Mouse (Mus musculus) heart, embryonic 12.5 days (tissue): ENCODE data around the gene Cdadc1. TPM values are rescaled to one million over a fixed set of nuclear protein-coding genes. Genes with fewer than 3 reads are reported as not detected.

Experiments
- ATAC-seq: fragments of 200-750 bp; cut with Nextera tagmentation; 2 replicates; pipeline ENCODE4 v1.8.0; 2017; ENCODE audit warnings: moderate TSS enrichment, moderate library complexity; ENCODE audit not compliant: insufficient number of reproducible peaks, low FRiP score
- H3K27ac ChIP-seq: fragments of 300-500 bp; sonication (generic); 2 replicates; pipeline ENCODE4 v1.5.1; 2016; ENCODE audit warnings: mild to moderate bottlenecking, moderate library complexity; ENCODE audit not compliant: poor library complexity, severe bottlenecking
- H3K27me3 ChIP-seq: fragments of 300-500 bp; sonication (generic); replicated peaks from 2 replicates; pipeline ENCODE4 v1.6.1; 2016; ENCODE audit warnings: mild to moderate bottlenecking, moderate library complexity
- H3K36me3 ChIP-seq: fragments of 300-500 bp; sonication (generic); 2 replicates; pipeline ENCODE4 v1.6.1; 2016; ENCODE audit warnings: mild to moderate bottlenecking, moderate library complexity
- H3K4me1 ChIP-seq: fragments of 300-500 bp; sonication (generic); replicated peaks from 2 replicates; pipeline ENCODE4 v1.6.1; 2016; ENCODE audit warnings: mild to moderate bottlenecking
- H3K4me2 ChIP-seq: fragments of 300-500 bp; sonication (generic); 2 replicates; pipeline ENCODE4 v1.6.1; 2016; ENCODE audit warnings: mild to moderate bottlenecking, moderate library complexity
- H3K4me3 ChIP-seq: fragments of 300-500 bp; sonication (generic); 2 replicates; pipeline ENCODE4 v1.5.1; 2016; ENCODE audit warnings: mild to moderate bottlenecking
- H3K9ac ChIP-seq: fragments of 300-500 bp; sonication (generic); 2 replicates; pipeline ENCODE4 v1.6.1; 2016; ENCODE audit warnings: mild to moderate bottlenecking, moderate library complexity
- H3K9me3 ChIP-seq: fragments of 300-500 bp; sonication (generic); replicated peaks from 2 replicates; pipeline ENCODE4 v1.6.1; 2016; ENCODE audit warnings: mild to moderate bottlenecking, moderate library complexity
- WGBS: fragments of 180-500 bp; shearing (Covaris S2); methylation state at CpG from one replicate; pipeline ENCODE4 v1.1.7; 2016; 5-methylcytosine and 5-hydroxymethylcytosine counted together
- polyA plus RNA-seq: library from polyadenylated mRNA; unstranded; fragments of >200 nt; fragmentation: Nextera tagmentation; extraction: Ambion mirVana; gene quantifications from 2 replicates; pipeline ENCODE4 v1.2.1, GENCODE M21; 2016

Cdadc1 gene
- polyA plus RNA-seq, 1 experiment from 2014 or later = 33.0 TPM

DNA sequence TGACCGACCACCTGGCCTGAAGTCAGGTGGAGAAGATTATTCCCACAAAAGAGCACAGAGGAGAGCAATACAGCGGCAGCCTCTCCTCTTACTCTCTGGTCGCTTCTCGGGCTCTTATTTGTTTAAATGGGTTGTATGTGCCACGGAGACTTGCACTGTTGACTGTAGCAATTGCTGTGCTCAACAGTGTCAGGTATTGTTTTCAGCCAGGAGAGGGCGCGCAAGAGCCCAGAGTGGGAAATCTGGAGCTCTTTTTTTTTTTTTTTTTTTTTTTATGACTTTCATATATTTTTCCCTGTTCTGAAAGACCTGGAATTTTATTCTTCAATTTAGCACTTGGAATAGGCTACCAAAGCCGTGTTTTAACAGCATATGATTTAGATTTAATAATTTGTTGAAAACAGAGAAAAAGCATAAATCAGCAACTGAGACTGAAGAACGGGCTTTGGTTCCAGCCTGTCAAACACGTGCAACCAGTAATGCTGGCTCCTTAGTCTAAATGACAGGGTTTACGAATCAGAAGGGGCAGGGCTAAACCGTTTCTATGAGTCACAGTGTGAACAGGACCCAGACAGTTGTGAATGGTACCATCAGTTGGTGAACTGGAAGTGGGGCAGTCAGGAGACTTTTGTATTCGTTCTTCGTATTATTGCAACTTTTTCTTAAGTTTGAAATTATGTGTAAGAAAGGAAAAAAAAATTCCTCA, 15.3 kb upstream of the Cdadc1 start:
- Histone ChIP-seq H3K4me3 (no peak overlapping the region), H3K27ac (no peak overlapping the region), H3K27me3 (no peaks in the 10 kb centered on the region), H3K4me2 (no peak overlapping the region), H3K9ac (no peak overlapping the region), H3K9me3 (no peaks in the 10 kb centered on the region), H3K36me3 (no peaks in the 10 kb centered on the region), H3K4me1 (no peaks in the 10 kb centered on the region)
- WGBS = 54% methylated on average over 14 of the region's 14 CpGs
- no peak for ATAC-seq

GRCm38 (mm10) chr14:59607021-59607420, 9.3 kb upstream of the Cdadc1 start:
- H3K27ac ChIP-seq = no peak overlapping the region
- H3K36me3 ChIP-seq = no peaks in the 10 kb centered on the region
- H3K9me3 ChIP-seq = no peaks in the 10 kb centered on the region
- no peaks in the 10 kb centered on the region for H3K4me1 ChIP-seq
- H3K27me3 ChIP-seq = no peaks in the 10 kb centered on the region; the same call in 1 of the 2 replicates
- WGBS = 46% methylated on average over 3 of the region's 3 CpGs
- H3K4me3 ChIP-seq = no peak overlapping the region
- no peak overlapping the region for H3K4me2 ChIP-seq
- no peak overlapping the region for H3K9ac ChIP-seq
- no peak for ATAC-seq

DNA sequence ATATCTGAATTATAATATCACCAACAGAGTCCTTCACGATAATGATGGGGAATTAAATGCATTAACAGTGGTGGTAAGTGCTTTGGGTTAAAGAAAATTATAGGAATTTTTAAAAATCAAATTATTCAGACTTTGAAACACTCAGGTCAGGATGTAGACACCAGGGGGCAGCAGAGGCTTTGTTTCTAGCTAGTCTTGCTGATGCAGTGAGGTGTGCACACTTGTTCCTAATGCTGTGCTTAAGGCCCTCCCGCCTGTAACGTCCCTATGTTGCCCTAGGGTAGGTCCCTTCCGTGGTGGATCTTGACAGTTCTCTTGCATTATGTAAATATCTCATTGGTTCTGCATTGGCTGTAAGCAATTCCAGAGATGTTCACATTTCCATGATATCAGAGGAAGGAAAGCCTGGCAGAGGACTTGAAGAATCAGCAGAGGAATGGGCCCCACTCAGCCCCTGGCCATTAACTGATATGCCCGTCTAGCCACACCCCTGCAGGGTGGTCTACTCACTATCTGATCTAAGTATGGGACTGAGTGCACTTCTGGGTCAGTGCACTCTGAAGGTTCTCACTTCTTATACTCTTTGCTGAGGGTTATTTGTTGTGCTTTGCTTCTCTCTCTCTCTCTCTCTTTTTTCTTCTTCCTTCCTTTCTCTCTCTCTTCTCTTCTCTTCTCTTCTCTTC, 8.1 kb upstream of the Cdadc1 start:
- Histone ChIP-seq H3K4me3 (no peak overlapping the region), H3K27me3 (no peaks in the 10 kb centered on the region; the same call in 1 of the 2 replicates), H3K9ac (no peak overlapping the region), H3K9me3 (no peaks in the 10 kb centered on the region), H3K4me2 (no peak overlapping the region), H3K27ac (no peak overlapping the region), H3K4me1 (no peaks in the 10 kb centered on the region), H3K36me3 (no peaks in the 10 kb centered on the region)
- WGBS = 14% methylated on average over 5 of the region's 5 CpGs
- no peak for ATAC-seq

DNA sequence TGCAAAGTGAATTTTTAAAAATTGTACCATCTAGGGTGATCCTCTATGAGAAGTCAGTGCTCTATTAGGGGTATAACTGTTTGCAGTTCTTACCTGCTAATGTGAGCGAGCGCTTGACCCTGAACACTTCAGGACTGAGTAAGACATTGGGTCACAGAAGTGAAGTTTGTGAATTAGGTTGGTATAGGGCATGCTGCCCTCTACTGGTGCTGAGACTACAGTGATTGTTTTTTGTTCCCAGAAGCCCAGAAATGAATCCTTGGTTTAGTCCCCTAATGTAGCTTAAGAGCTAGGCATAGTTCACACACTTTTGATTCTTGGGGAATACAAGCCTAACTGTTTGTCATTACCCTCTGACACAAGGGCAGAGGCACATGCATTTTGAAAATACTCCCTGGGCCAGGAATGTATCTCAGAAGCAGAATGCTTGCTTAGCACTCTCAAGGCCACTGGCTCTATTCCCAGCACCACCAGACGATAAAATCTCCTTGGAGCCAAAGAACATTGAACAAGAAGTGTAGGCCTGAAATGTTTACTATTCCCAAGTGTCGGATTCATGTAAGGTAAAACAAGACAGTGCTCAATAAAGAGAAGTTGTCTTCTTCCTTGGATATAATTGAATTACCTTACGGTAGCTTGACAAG, 6.4 kb upstream of the Cdadc1 start:
- H3K9ac ChIP-seq = no peak overlapping the region
- 60% methylated on average over 5 of the region's 5 CpGs for WGBS
- H3K4me1 ChIP-seq = no peaks in the 10 kb centered on the region
- H3K36me3 ChIP-seq = no peaks in the 10 kb centered on the region
- H3K27ac ChIP-seq = no peak overlapping the region
- H3K4me2 ChIP-seq = no peak overlapping the region
- H3K9me3 ChIP-seq = no peaks in the 10 kb centered on the region
- H3K27me3 ChIP-seq = no peaks in the 10 kb centered on the region; the same call in 1 of the 2 replicates
- no peak for ATAC-seq
- no peak overlapping the region for H3K4me3 ChIP-seq

- 3% methylated on average over 8 of the region's 8 CpGs for WGBS
- Histone ChIP-seq H3K27me3 (no peaks in the 10 kb centered on the region; the same call in 1 of the 2 replicates), H3K36me3 (peaks cover 11% of the 10 kb centered on the region), H3K9ac (peak overlapping the region; percentile 80), H3K4me1 (peaks cover 7% of the 10 kb centered on the region), H3K4me3 (peak overlapping the region; percentile 71), H3K4me2 (peak overlapping the region; percentile 87), H3K9me3 (no peaks in the 10 kb centered on the region), H3K27ac (peak overlapping the region; percentile 63; the same call in 1 of the 2 replicates)
- ATAC-seq = peak; percentile 6; the same call in 1 of the 2 replicates
Measured at GRCm38 (mm10) chr14:59598260-59598627, 485 bp upstream of the Cdadc1 start.

DNA sequence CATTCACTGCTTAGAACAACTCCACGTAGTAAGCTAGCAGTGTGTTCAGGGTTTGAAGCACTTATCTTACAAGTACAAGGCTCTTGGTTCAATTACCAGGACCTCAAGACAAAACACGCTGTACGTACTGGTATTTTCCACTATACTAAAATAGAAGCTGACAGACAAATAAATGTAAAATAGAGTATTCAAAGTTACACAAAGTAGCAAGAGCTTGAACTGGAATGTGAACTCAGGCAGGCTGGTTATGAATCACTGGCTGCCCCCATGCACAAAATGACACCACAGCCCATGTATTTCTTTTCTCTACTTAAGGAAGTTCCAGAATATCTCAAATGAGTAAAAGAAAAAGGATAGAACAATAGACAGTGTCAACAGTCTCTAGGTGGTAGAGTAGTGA, 2.8 kb downstream of the Cdadc1 start:
- H3K4me1 ChIP-seq = peaks cover 7% of the 10 kb centered on the region
- 92% methylated on average over 3 of the region's 3 CpGs for WGBS
- no peak overlapping the region for H3K4me2 ChIP-seq
- H3K27me3 ChIP-seq = no peaks in the 10 kb centered on the region
- H3K4me3 ChIP-seq = no peak overlapping the region
- no peak overlapping the region for H3K27ac ChIP-seq
- no peak overlapping the region for H3K9ac ChIP-seq
- H3K9me3 ChIP-seq = no peaks in the 10 kb centered on the region
- H3K36me3 ChIP-seq = peaks cover 27% of the 10 kb centered on the region
- ATAC-seq = no peak

- Histone ChIP-seq H3K9me3 (no peaks in the 10 kb centered on the region), H3K9ac (no peak overlapping the region), H3K4me3 (no peak overlapping the region), H3K4me2 (no peak overlapping the region), H3K36me3 (peaks cover 47% of the 10 kb centered on the region), H3K27ac (no peak overlapping the region), H3K4me1 (peaks cover 7% of the 10 kb centered on the region), H3K27me3 (no peaks in the 10 kb centered on the region)
- WGBS = 94% methylated on average over 3 of the region's 3 CpGs
- ATAC-seq = no peak
Measured at GRCm38 (mm10) chr14:59592593-59592992, 5.2 kb downstream of the Cdadc1 start.

DNA sequence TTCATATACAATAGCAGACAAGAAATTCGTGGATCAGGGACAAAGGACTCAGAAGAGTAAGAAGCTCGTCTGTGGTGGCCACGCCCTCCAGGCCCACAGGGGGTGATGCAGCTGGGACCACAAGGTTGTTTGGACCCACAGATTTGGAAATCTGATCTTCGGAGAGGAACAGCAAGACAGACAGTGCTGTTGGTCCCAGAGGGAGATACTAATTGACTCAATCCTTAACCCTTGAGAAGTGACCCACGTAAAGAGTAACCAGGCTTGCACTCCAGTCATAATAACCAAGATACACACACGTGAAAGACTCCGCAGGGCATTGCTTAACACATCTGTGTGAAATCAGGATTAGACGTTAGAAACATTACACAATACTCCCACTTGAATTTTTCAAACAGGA, 5.9 kb downstream of the Cdadc1 start:
- Histone ChIP-seq H3K27ac (no peak overlapping the region), H3K36me3 (peaks cover 47% of the 10 kb centered on the region)
- WGBS = 85% methylated on average over 8 of the region's 8 CpGs

GRCm38 (mm10) chr14:59590614-59591013, 7.1 kb downstream of the Cdadc1 start:
- WGBS = 75% methylated on average over 1 of the region's 1 CpGs
- Histone ChIP-seq H3K4me1 (no peaks in the 10 kb centered on the region), H3K4me3 (no peak overlapping the region), H3K4me2 (no peak overlapping the region), H3K9me3 (no peaks in the 10 kb centered on the region), H3K27ac (no peak overlapping the region), H3K9ac (no peak overlapping the region), H3K27me3 (no peaks in the 10 kb centered on the region), H3K36me3 (peaks cover 60% of the 10 kb centered on the region)
- no peak for ATAC-seq

More for the DNA sequence above, 5.9 kb downstream of the Cdadc1 start:
- H3K27me3 ChIP-seq = no peaks in the 10 kb centered on the region
- no peak for ATAC-seq
- no peak overlapping the region for H3K4me2 ChIP-seq
- no peaks in the 10 kb centered on the region for H3K9me3 ChIP-seq
- H3K9ac ChIP-seq = no peak overlapping the region
- H3K4me3 ChIP-seq = no peak overlapping the region
- H3K4me1 ChIP-seq = peaks cover 4% of the 10 kb centered on the region

GRCm38 (mm10) chr14:59576385-59576784, 21.4 kb downstream of the Cdadc1 start:
- no peak overlapping the region for H3K4me2 ChIP-seq
- H3K36me3 ChIP-seq = peaks cover 48% of the 10 kb centered on the region

DNA sequence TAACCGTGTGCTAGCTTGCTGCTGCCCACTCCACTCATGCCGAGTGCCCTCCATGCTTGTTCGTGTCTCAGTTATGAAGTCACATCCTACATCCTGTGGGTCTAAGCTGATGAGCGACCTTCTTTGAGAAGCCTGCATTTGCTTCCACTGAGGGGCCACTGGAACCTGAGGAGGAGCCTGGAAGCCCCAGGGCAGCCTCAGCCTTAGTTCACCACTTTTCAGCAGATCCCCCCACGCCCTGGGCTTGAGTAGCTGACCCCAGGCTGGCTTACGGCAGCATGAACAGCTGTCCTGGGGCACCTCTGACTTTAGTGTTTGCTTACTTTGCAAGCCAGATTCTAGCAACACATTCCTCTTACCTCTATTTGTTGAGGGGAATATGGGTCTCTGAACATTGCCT, 31.0 kb downstream of the Cdadc1 start:
- ATAC-seq = no peak
- Histone ChIP-seq H3K4me2 (no peak overlapping the region), H3K4me3 (no peak overlapping the region), H3K27ac (no peak overlapping the region), H3K9ac (no peak overlapping the region), H3K27me3 (no peaks in the 10 kb centered on the region), H3K4me1 (no peaks in the 10 kb centered on the region), H3K9me3 (no peaks in the 10 kb centered on the region), H3K36me3 (peaks cover 38% of the 10 kb centered on the region)
- 82% methylated on average over 6 of the region's 6 CpGs for whole genome bisulfite sequencing

More at GRCm38 (mm10) chr14:59576385-59576784, 21.4 kb downstream of the Cdadc1 start:
- Histone ChIP-seq H3K9me3 (no peaks in the 10 kb centered on the region), H3K27ac (no peak overlapping the region), H3K4me1 (peaks cover 7% of the 10 kb centered on the region), H3K4me3 (no peak overlapping the region), H3K9ac (no peak overlapping the region), H3K27me3 (no peaks in the 10 kb centered on the region)
- WGBS = 83% methylated on average over 5 of the region's 5 CpGs
- ATAC-seq = no peak
